Mouse (Mus musculus) gastrocnemius, postnatal 36 days (tissue): ENCODE data around the gene Uqcc1. TPM values are rescaled to one million over a fixed set of nuclear protein-coding genes. Genes with fewer than 3 reads are reported as not detected.

Source experiments
- DNase-seq, 2 experiments: peaks; one replicate each; pipeline ENCODE4 v3.0.0; 2022
- intact Hi-C: fragments of 180-260 bp; cut with DNase I; formaldehyde crosslinking; loops from one replicate; pipeline ENCODE4 v1.15.1; 2025
- total RNA-seq, 2 experiments: library from RNA; stranded (reverse); gene quantifications; 2 replicates each; pipeline ENCODE4 v1.2.3; 2021

Uqcc1 gene
- total RNA-seq, 2 experiments from 2014 or later = 151 to 164 TPM

- intact Hi-C loops = loop anchor here (10.0 kb wide), 1 partner anchor 125 kb away; the partner anchor contains the start of gene Trpc4ap
- DNase-seq = no peak
Observed at GRCm38 (mm10) chr2:155819449-155820251, 110.5 kb downstream of the Uqcc1 start.

- no peak for DNase-seq
- intact Hi-C loops = loop anchor here (10.0 kb wide), 1 partner anchor 124 kb away; the partner anchor contains the start of gene Trpc4ap
Observed at GRCm38 (mm10) chr2:155819392-155819448, 110.9 kb downstream of the Uqcc1 start, which contains the start of gene BC029722. BC029722 (minus strand) TSS chr2:155819426.

- peak; percentile 93 to 97 for DNase-seq
- intact Hi-C loops = loop anchor here (10.0 kb wide), 1 partner anchor 124 kb away; the partner anchor contains the start of gene Trpc4ap
Observed at GRCm38 (mm10) chr2:155818596-155819391, 111.3 kb downstream of the Uqcc1 start.

- intact Hi-C loops = loop anchor here (10.0 kb wide), 1 partner anchor 123 kb away; the partner anchor contains the start of gene Trpc4ap
- peak; percentile 51 to 65 for DNase-seq
Observed at GRCm38 (mm10) chr2:155817301-155818245, 112.5 kb downstream of the Uqcc1 start.

- intact Hi-C loops = loop anchor here (10.0 kb wide), 1 partner anchor 121 kb away; the partner anchor contains the start of gene Trpc4ap
- DNase-seq = no peak
Observed at GRCm38 (mm10) chr2:155816179-155816578, 113.9 kb downstream of the Uqcc1 start.

GRCm38 (mm10) chr2:155814829-155815228, 115.3 kb downstream of the Uqcc1 start:
- intact Hi-C loops = loop anchor here (5.0 to 10.0 kb wide), 2 partner anchors 48 to 120 kb away; partner anchors contain the start of gene Trpc4ap

GRCm38 (mm10) chr2:155812637-155813036, 117.5 kb downstream of the Uqcc1 start:
- DNase-seq = no peak
- intact Hi-C loops = loop anchor here (5.0 to 10.0 kb wide), 2 partner anchors 45 to 118 kb away; partner anchors contain the start of gene Trpc4ap

More at GRCm38 (mm10) chr2:155814829-155815228, 115.3 kb downstream of the Uqcc1 start:
- DNase-seq = no peak

GRCm38 (mm10) chr2:155811821-155812396, 118.2 kb downstream of the Uqcc1 start:
- peak; percentile 68 to 70 for DNase-seq

GRCm38 (mm10) chr2:155809620-155810019, 120.5 kb downstream of the Uqcc1 start:
- intact Hi-C loops = loop anchor here (5.0 to 10.0 kb wide), 2 partner anchors 42 to 115 kb away; partner anchors contain the start of gene Trpc4ap
- no peak for DNase-seq

More at GRCm38 (mm10) chr2:155811821-155812396, 118.2 kb downstream of the Uqcc1 start:
- intact Hi-C loops = loop anchor here (5.0 to 10.0 kb wide), 2 partner anchors 45 to 117 kb away; partner anchors contain the start of gene Trpc4ap

GRCm38 (mm10) chr2:155807408-155807807, 122.7 kb downstream of the Uqcc1 start:
- intact Hi-C loops = no loop called here
- no peak for DNase-seq

GRCm38 (mm10) chr2:155806548-155806947, 123.6 kb downstream of the Uqcc1 start:
- no peak for DNase-seq
- intact Hi-C loops = no loop called here

GRCm38 (mm10) chr2:155805925-155806255, 124.2 kb downstream of the Uqcc1 start:
- DNase-seq = no peak
- intact Hi-C loops = no loop called here

- intact Hi-C loops = no loop called here
- peak in 1 of 2 experiments; percentile 52 for DNase-seq
Observed at GRCm38 (mm10) chr2:155805231-155805924, 124.7 kb downstream of the Uqcc1 start.

GRCm38 (mm10) chr2:155804053-155804452, 126.1 kb downstream of the Uqcc1 start:
- intact Hi-C loops = no loop called here
- DNase-seq = no peak

GRCm38 (mm10) chr2:155802761-155803160, 127.3 kb downstream of the Uqcc1 start:
- no peak for DNase-seq

GRCm38 (mm10) chr2:155798613-155799012, 131.5 kb downstream of the Uqcc1 start:
- intact Hi-C loops = no loop called here
- no peak for DNase-seq

More at GRCm38 (mm10) chr2:155802761-155803160, 127.3 kb downstream of the Uqcc1 start:
- intact Hi-C loops = no loop called here
